20 mouse cellular contexts compared by ENCODE assay signal in the genomic region with DNA sequence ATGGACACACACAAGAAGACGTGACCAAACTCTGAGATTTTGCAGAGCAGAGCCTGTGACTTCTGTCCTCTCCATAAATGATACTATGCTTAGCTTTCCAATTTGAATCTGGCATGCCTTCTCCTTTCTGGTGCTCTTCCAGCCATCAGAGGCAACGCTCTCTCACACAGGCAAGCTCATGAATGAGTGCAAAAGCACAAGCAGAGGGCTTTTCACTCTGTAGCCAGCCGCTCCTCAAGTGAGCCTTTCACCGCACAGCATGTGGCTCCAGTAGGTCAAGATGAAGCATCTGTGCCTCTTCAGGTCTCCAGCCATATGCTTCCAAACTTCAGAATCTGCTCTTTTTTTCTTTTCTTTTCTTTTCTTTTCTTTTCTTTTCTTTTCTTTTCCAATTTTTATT.
DNase-seq lines count a peak whose midpoint lies in the region; ATAC-seq and TF ChIP-seq lines count a peak whose summit lies in the region.
"Had no signal": no experiment of that assay in that cellular context is flagged by ENCODE, and none has a peak within 500 bp of the region (broad histone marks: within the 10 kb centered on the region; RNA-seq: fewer than 3 reads in every experiment).

No protein-coding gene starts in this region.

- no peaks in the 10 kb centered on the region for H3K36me3 ChIP-seq in hindbrain, embryonic 14.5 days (replicated peaks; ENCODE audit: control insufficient read depth, insufficient read depth)
- H3K36me3 ChIP-seq: embryonic facial prominence, embryonic 15.5 days; forebrain, embryonic 15.5 days; heart, embryonic 15.5 days; hindbrain, embryonic 10.5 days; hindbrain, embryonic 15.5 days had no signal

- 0 out of 2 replicates have a peak, but pooled peaks cover 3% of the 10 kb centered on the region for H3K9me3 ChIP-seq in hindbrain, embryonic 14.5 days (ENCODE audit: control insufficient read depth, low read length)
- H3K9me3 ChIP-seq: embryonic facial prominence, embryonic 15.5 days; hindbrain, embryonic 10.5 days; hindbrain, embryonic 15.5 days had no signal

- no peak overlapping the region for H3K4me3 ChIP-seq in cerebellum, adult 2 months (replicated peaks; ENCODE audit: insufficient read depth, low read depth, low read length)
- H3K4me3 ChIP-seq in hindbrain, embryonic 14.5 days (replicated peaks; ENCODE audit: low read length), result no peak overlapping the region
- H3K4me3 ChIP-seq: embryonic facial prominence, embryonic 15.5 days; forebrain, embryonic 15.5 days; heart, adult 2 months; heart, embryonic 15.5 days; hindbrain, embryonic 10.5 days; hindbrain, embryonic 15.5 days had no signal

- peak; percentile 12 for DNase-seq in ZHBTc4 (ENCODE audit: low read depth, low spot score)
- DNase-seq in brain, adult 2 months (ENCODE audit: low read depth, low spot score), result peak; percentile 79
- peak; percentile 40 to 71 for DNase-seq in cerebellum, adult 2 months
- peak; percentile 23 to 55 for DNase-seq in cerebellum, postnatal 10 days
- no peak for DNase-seq in adrenal gland, postnatal 14 days
- DNase-seq in hindbrain, embryonic 14.5 days (ENCODE audit: low spot score), result no peak
- DNase-seq: adrenal gland, postnatal 25 days; embryo, embryonic 11 days; gastrocnemius, postnatal 14 days; heart, adult 2 months; kidney, adult 9 months had no signal

- ATAC-seq in inflammation-experienced regulatory T-cells, adult 6 months, result no peak
- ATAC-seq in hindbrain, embryonic 14.5 days (ENCODE audit: low FRiP score), result no peak
- no peak for ATAC-seq in erythroblast, adult 5-6 weeks (replicated peaks; ENCODE audit: low FRiP score, poor library complexity, severe bottlenecking)
- ATAC-seq: forebrain, embryonic 15.5 days; intestine, postnatal 0 days had no signal

- H3K9ac ChIP-seq in hindbrain, embryonic 14.5 days, result no peak overlapping the region
- H3K9ac ChIP-seq: embryonic facial prominence, embryonic 15.5 days; forebrain, embryonic 15.5 days; heart, embryonic 15.5 days; hindbrain, embryonic 15.5 days had no signal

- no peaks in the 10 kb centered on the region for H3K27me3 ChIP-seq in cerebellum, adult 2 months (ENCODE audit: control insufficient read depth, insufficient read depth, low read length)
- no peaks in the 10 kb centered on the region for H3K27me3 ChIP-seq in hindbrain, embryonic 14.5 days (ENCODE audit: control insufficient read depth, insufficient read depth, low read length)
- H3K27me3 ChIP-seq: embryonic facial prominence, embryonic 15.5 days; forebrain, embryonic 15.5 days; heart, embryonic 15.5 days; hindbrain, embryonic 15.5 days had no signal

- TF ChIP-seq POLR2A in cerebellum, adult 2 months (IDR thresholded peaks at IDR 0.05; ENCODE audit: borderline replicate concordance, insufficient read depth, low read length), result no peak

- H3K27ac ChIP-seq in cerebellum, adult 2 months (ENCODE audit: insufficient read depth, low read length), result no peak overlapping the region
- H3K27ac ChIP-seq in hindbrain, embryonic 14.5 days, result no peak overlapping the region
- H3K27ac ChIP-seq: embryonic facial prominence, embryonic 15.5 days; forebrain, embryonic 15.5 days; heart, adult 2 months; heart, embryonic 15.5 days; hindbrain, embryonic 10.5 days; hindbrain, embryonic 15.5 days had no signal

- no peak overlapping the region for H3K4me2 ChIP-seq in hindbrain, embryonic 14.5 days (replicated peaks)
- H3K4me2 ChIP-seq: embryonic facial prominence, embryonic 15.5 days; forebrain, embryonic 15.5 days; heart, embryonic 11.5 days; heart, embryonic 15.5 days; hindbrain, embryonic 15.5 days had no signal

- WGBS in cerebellum, adult 2 months, result 23% methylated on average over 4 of the region's 4 CpGs
- WGBS in hindbrain, embryonic 14.5 days, result 83% methylated on average over 4 of the region's 4 CpGs

- H3K4me1 ChIP-seq in cerebellum, adult 2 months (ENCODE audit: control insufficient read depth, insufficient read depth, low read length), result no peaks in the 10 kb centered on the region
- H3K4me1 ChIP-seq in hindbrain, embryonic 14.5 days (replicated peaks; ENCODE audit: control insufficient read depth, insufficient read depth, low read length), result no peaks in the 10 kb centered on the region
- H3K4me1 ChIP-seq: embryonic facial prominence, embryonic 15.5 days; forebrain, embryonic 15.5 days; heart, embryonic 15.5 days; hindbrain, embryonic 10.5 days; hindbrain, embryonic 15.5 days had no signal

- no peak for TF ChIP-seq CTCF in cerebellum, adult 2 months (IDR thresholded peaks at IDR 0.05; ENCODE audit: borderline replicate concordance, insufficient read depth, low read depth, low read length)

Comparison
In these comparisons a context has a peak if more than half of its experiments do, and no peak if none do; other contexts are left out.
1. DNase-seq: peak in ZHBTc4 (single experiment), brain, adult 2 months (single experiment), cerebellum, adult 2 months (2 of 2) and cerebellum, postnatal 10 days (2 of 2); none in adrenal gland, postnatal 14 days (single experiment) and hindbrain, embryonic 14.5 days (single experiment).